Mouse (Mus musculus): ENCODE results near the gene Ajm1.

The Ajm1 gene

DNA sequence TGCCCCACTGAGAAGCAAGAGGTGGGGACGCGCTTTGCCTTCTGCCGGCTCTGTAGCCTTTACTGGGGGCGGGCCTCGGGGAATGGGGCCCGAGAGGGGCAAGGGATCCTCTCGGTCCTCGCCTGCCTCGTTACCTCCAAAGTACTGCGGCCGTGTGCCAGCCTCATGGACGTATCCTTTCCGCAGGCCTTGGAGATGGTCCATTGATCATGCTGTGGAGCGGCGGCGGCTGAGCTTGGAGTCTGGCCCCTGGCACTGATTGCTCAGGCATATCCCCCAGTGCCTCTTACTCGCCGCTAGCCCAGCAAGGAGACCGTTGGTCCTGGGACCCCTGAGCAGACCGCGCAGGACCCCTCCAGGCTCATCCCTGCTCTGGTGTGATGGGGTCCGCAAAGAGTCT is 34.8 kb upstream of the Ajm1 start:
- no peaks in the 10 kb centered on the region for H3K36me3 ChIP-seq (ENCODE audit: insufficient read depth, low read length)
- peaks cover 29% of the 10 kb centered on the region for H3K4me1 ChIP-seq (replicated peaks; ENCODE audit: low read depth, low read length)
- no peak for TF ChIP-seq CTCF (conservative IDR thresholded peaks at IDR 0.05; ENCODE audit: low read length)
- TF ChIP-seq POU5F1 (IDR thresholded peaks at IDR 0.05; ENCODE audit: borderline replicate concordance, low read length) = no peak
- TF ChIP-seq NANOG (IDR thresholded peaks at IDR 0.05; ENCODE audit: borderline replicate concordance, low read length) = no peak
- H3K27me3 ChIP-seq (ENCODE audit: insufficient read depth, low read length) = peaks cover 89% of the 10 kb centered on the region
- peaks cover 4% of the 10 kb centered on the region; the same call in 1 of the 2 replicates for H3K9me3 ChIP-seq (ENCODE audit: low read length)
- peak overlapping the region; percentile 70 for H3K4me3 ChIP-seq (replicated peaks; ENCODE audit: low read length)

GRCm38 (mm10) chr2:25608671-25609070 is 27.1 kb upstream of the Ajm1 start:
- Histone ChIP-seq H3K36me3 (ENCODE audit: insufficient read depth, low read length) (peaks cover 5% of the 10 kb centered on the region; the same call in 1 of the 2 replicates), H3K4me1 (replicated peaks; ENCODE audit: low read depth, low read length) (peaks cover 15% of the 10 kb centered on the region), H3K27me3 (ENCODE audit: insufficient read depth, low read length) (peaks cover 50% of the 10 kb centered on the region), H3K4me3 (replicated peaks; ENCODE audit: low read length) (peak overlapping the region; percentile 96; the same call in 1 of the 2 replicates), H3K9me3 (ENCODE audit: low read length) (no peaks in the 10 kb centered on the region)
- no peak for TF ChIP-seq NANOG (IDR thresholded peaks at IDR 0.05; ENCODE audit: borderline replicate concordance, low read length)
- TF ChIP-seq CTCF (conservative IDR thresholded peaks at IDR 0.05; ENCODE audit: low read length) = no peak
- TF ChIP-seq POU5F1 (IDR thresholded peaks at IDR 0.05; ENCODE audit: borderline replicate concordance, low read length) = no peak

GRCm38 (mm10) chr2:25607761-25608622 is 26.4 kb upstream of the Ajm1 start, which contains the start of gene Rabl6:
Gene Rabl6, minus strand, starts transcription at chr2:25608521.
- TF ChIP-seq CTCF (conservative IDR thresholded peaks at IDR 0.05; ENCODE audit: low read length) (no peak), NANOG (IDR thresholded peaks at IDR 0.05; ENCODE audit: borderline replicate concordance, low read length) (no peak), POU5F1 (IDR thresholded peaks at IDR 0.05; ENCODE audit: borderline replicate concordance, low read length) (no peak)
- no peaks in the 10 kb centered on the region for H3K9me3 ChIP-seq (ENCODE audit: low read length)
- H3K36me3 ChIP-seq (ENCODE audit: insufficient read depth, low read length) = peaks cover 8% of the 10 kb centered on the region
- H3K4me1 ChIP-seq (replicated peaks; ENCODE audit: low read depth, low read length) = peaks cover 15% of the 10 kb centered on the region
- H3K27me3 ChIP-seq (ENCODE audit: insufficient read depth, low read length) = peaks cover 43% of the 10 kb centered on the region
- peak within 1 kb of the TSS; percentile 96 for H3K4me3 ChIP-seq (replicated peaks; ENCODE audit: low read length)

- no peaks in the 10 kb centered on the region for H3K27me3 ChIP-seq (ENCODE audit: insufficient read depth, low read length)
- H3K9me3 ChIP-seq (ENCODE audit: low read length) = no peaks in the 10 kb centered on the region
- H3K4me1 ChIP-seq (replicated peaks; ENCODE audit: low read depth, low read length) = peaks cover 14% of the 10 kb centered on the region
- H3K36me3 ChIP-seq (ENCODE audit: insufficient read depth, low read length) = peaks cover 63% of the 10 kb centered on the region
- H3K4me3 ChIP-seq (replicated peaks; ENCODE audit: low read length) = no peak overlapping the region
- TF ChIP-seq CTCF (conservative IDR thresholded peaks at IDR 0.05; ENCODE audit: low read length) = no peak
- TF ChIP-seq POU5F1 (IDR thresholded peaks at IDR 0.05; ENCODE audit: borderline replicate concordance, low read length) = no peak
- no peak for TF ChIP-seq NANOG (IDR thresholded peaks at IDR 0.05; ENCODE audit: borderline replicate concordance, low read length)
These were observed 21.0 kb upstream of the Ajm1 start for GRCm38 (mm10) chr2:25602526-25602925.

DNA sequence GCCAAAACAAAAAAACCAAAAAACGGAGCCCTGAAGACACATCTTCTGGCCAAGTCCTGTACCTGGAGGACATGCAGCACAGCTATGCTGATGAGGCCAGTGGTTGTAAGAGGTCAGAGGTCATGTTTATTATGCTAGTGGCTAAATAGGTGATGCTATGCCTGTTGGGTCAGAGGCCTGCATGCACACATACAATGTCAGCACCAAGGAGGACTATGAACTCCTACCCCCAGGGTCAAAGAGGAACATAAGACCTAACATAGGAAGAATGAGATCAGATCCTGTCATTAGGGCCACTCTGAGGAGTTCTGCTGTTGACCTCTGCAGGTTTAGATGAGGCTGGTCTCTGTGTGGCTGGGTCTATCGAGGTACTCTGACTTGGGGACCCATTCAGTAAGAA is 18.5 kb upstream of the Ajm1 start:
- no peak overlapping the region for H3K4me3 ChIP-seq (replicated peaks; ENCODE audit: low read length)
- peaks cover 88% of the 10 kb centered on the region for H3K36me3 ChIP-seq (ENCODE audit: insufficient read depth, low read length)
- no peaks in the 10 kb centered on the region for H3K9me3 ChIP-seq (ENCODE audit: low read length)
- TF ChIP-seq NANOG (IDR thresholded peaks at IDR 0.05; ENCODE audit: borderline replicate concordance, low read length) (no peak), POU5F1 (IDR thresholded peaks at IDR 0.05; ENCODE audit: borderline replicate concordance, low read length) (no peak), CTCF (conservative IDR thresholded peaks at IDR 0.05; ENCODE audit: low read length) (no peak)
- H3K4me1 ChIP-seq (replicated peaks; ENCODE audit: low read depth, low read length) = 0 out of 2 replicates have a peak, but pooled peaks cover 3% of the 10 kb centered on the region
- H3K27me3 ChIP-seq (ENCODE audit: insufficient read depth, low read length) = no peaks in the 10 kb centered on the region

DNA sequence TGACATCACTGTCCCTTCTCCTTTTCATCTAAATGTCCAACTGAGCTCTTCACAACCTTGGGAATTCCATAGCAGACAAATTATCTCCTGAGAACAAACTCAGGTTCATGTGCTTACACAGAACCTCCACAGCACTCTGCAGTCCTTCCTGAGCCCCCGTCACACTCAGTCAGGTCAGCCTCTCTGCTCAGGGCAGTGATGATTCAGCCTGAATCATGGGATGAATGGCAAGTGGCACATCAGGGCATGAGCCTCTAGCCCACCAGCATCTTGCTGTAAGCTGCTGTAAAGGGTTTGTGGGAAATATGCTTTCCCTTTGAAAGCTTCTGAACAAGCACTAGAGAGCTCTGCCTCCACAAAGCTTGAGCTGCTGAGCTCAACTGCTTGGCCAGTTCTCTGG is 17.2 kb upstream of the Ajm1 start:
- TF ChIP-seq POU5F1 (IDR thresholded peaks at IDR 0.05; ENCODE audit: borderline replicate concordance, low read length) = no peak
- TF ChIP-seq CTCF (conservative IDR thresholded peaks at IDR 0.05; ENCODE audit: low read length) = no peak
- no peak for TF ChIP-seq NANOG (IDR thresholded peaks at IDR 0.05; ENCODE audit: borderline replicate concordance, low read length)
- no peak overlapping the region for H3K4me3 ChIP-seq (replicated peaks; ENCODE audit: low read length)
- H3K4me1 ChIP-seq (replicated peaks; ENCODE audit: low read depth, low read length) = 0 out of 2 replicates have a peak, but pooled peaks cover 3% of the 10 kb centered on the region
- no peaks in the 10 kb centered on the region for H3K9me3 ChIP-seq (ENCODE audit: low read length)
- H3K27me3 ChIP-seq (ENCODE audit: insufficient read depth, low read length) = no peaks in the 10 kb centered on the region
- peaks cover 91% of the 10 kb centered on the region for H3K36me3 ChIP-seq (ENCODE audit: insufficient read depth, low read length)

- H3K36me3 ChIP-seq (ENCODE audit: insufficient read depth, low read length) = peaks cover 95% of the 10 kb centered on the region
- TF ChIP-seq POU5F1 (IDR thresholded peaks at IDR 0.05; ENCODE audit: borderline replicate concordance, low read length) (no peak), CTCF (conservative IDR thresholded peaks at IDR 0.05; ENCODE audit: low read length) (no peak), NANOG (IDR thresholded peaks at IDR 0.05; ENCODE audit: borderline replicate concordance, low read length) (no peak)
- peaks cover 3% of the 10 kb centered on the region; the same call in 1 of the 2 replicates for H3K4me1 ChIP-seq (replicated peaks; ENCODE audit: low read depth, low read length)
- H3K9me3 ChIP-seq (ENCODE audit: low read length) = no peaks in the 10 kb centered on the region
- no peaks in the 10 kb centered on the region for H3K27me3 ChIP-seq (ENCODE audit: insufficient read depth, low read length)
- no peak overlapping the region for H3K4me3 ChIP-seq (replicated peaks; ENCODE audit: low read length)
These were observed 15.4 kb upstream of the Ajm1 start for GRCm38 (mm10) chr2:25596765-25597510.

GRCm38 (mm10) chr2:25591863-25592262 is 10.3 kb upstream of the Ajm1 start:
- Histone ChIP-seq H3K36me3 (ENCODE audit: insufficient read depth, low read length) (peaks cover 95% of the 10 kb centered on the region), H3K27me3 (ENCODE audit: insufficient read depth, low read length) (no peaks in the 10 kb centered on the region), H3K9me3 (ENCODE audit: low read length) (no peaks in the 10 kb centered on the region), H3K4me3 (replicated peaks; ENCODE audit: low read length) (no peak overlapping the region), H3K4me1 (replicated peaks; ENCODE audit: low read depth, low read length) (no peaks in the 10 kb centered on the region; the same call in 1 of the 2 replicates)
- TF ChIP-seq CTCF (conservative IDR thresholded peaks at IDR 0.05; ENCODE audit: low read length) = peak; percentile 61
- no peak for TF ChIP-seq NANOG (IDR thresholded peaks at IDR 0.05; ENCODE audit: borderline replicate concordance, low read length)
- TF ChIP-seq POU5F1 (IDR thresholded peaks at IDR 0.05; ENCODE audit: borderline replicate concordance, low read length) = no peak

Data from E14TG2a.4 (cell line).